Mouse (Mus musculus) lung, postnatal 36 days (tissue): ENCODE results near the gene Txnl4b.
A peak's percentile ranks its signal among the peaks of the same experiment; 100 is the strongest.

Experiments
- DNase-seq: peaks from one replicate; pipeline ENCODE4 v3.0.0; 2022; ENCODE audit warnings: mixed read lengths

Txnl4b gene

GRCm38 (mm10) chr8:109606725-109607124 lies 41.0 kb downstream of the Txnl4b start:
- DNase-seq = no peak

- no peak for DNase-seq
These were observed 42.0 kb downstream of the Txnl4b start for GRCm38 (mm10) chr8:109607650-109608049.

GRCm38 (mm10) chr8:109608271-109609152 lies 42.8 kb downstream of the Txnl4b start, which contains the start of gene Dhodh:
Gene Dhodh, minus strand, starts transcription at chr8:109608673.
- DNase-seq = peak; percentile 98

- DNase-seq = no peak
These were observed 43.4 kb downstream of the Txnl4b start for GRCm38 (mm10) chr8:109609153-109609502.

GRCm38 (mm10) chr8:109614243-109615210 lies 48.8 kb downstream of the Txnl4b start, which contains the start of gene Pkd1l3:
Gene Pkd1l3, plus strand, starts transcription at chr8:109614517.
- no peak for DNase-seq

- no peak for DNase-seq
These were observed 49.9 kb downstream of the Txnl4b start for GRCm38 (mm10) chr8:109615569-109615968.
